ENCODE assay signal across 8 mouse cellular contexts in genomic region chr9:48860526-48860845, GRCm38 (mm10). TPM values are rescaled to one million over a fixed set of nuclear protein-coding genes. Genes with fewer than 3 reads are reported as not detected.
DNase-seq lines count a peak whose midpoint lies in the region; ATAC-seq and TF ChIP-seq lines count a peak whose summit lies in the region.

No protein-coding gene starts in this region.

- peak; percentile 80 to 97 for TF ChIP-seq CTCF in CH12.LX (conservative IDR thresholded peaks at IDR 0.05 in 1 of 2, IDR thresholded peaks at IDR 0.05 in 1 of 2; ENCODE audit: low read depth in 2 of 2, low read length in 2 of 2)
- TF ChIP-seq CTCF in embryonic fibroblast, embryonic 13.5 days (IDR thresholded peaks at IDR 0.05; ENCODE audit: borderline replicate concordance, insufficient read depth, low read length) = peak; percentile 86
- TF ChIP-seq CTCF in liver, embryonic 14.5 days (IDR thresholded peaks at IDR 0.05; ENCODE audit: low read depth) = peak; percentile 92

- H3K36me3 ChIP-seq in CH12.LX (replicated peaks in 1 of 2; ENCODE audit: control insufficient read depth in 1 of 2, insufficient read depth in 1 of 2, low read length in 1 of 2) = no peaks in the 10 kb centered on the region
- no peaks in the 10 kb centered on the region for H3K36me3 ChIP-seq in heart, embryonic 14.5 days (ENCODE audit: control insufficient read depth, insufficient read depth, low read length)
- no peaks in the 10 kb centered on the region for H3K36me3 ChIP-seq in liver, embryonic 14.5 days (replicated peaks; ENCODE audit: control insufficient read depth, insufficient read depth, low read depth)

- TF ChIP-seq POLR2A in CH12.LX (IDR thresholded peaks at IDR 0.05; ENCODE audit: low read depth, low read length) = no peak
- TF ChIP-seq POLR2A in embryonic fibroblast, embryonic 13.5 days (IDR thresholded peaks at IDR 0.05; ENCODE audit: low read depth, low read length) = no peak

- H3K27me3 ChIP-seq in CH12.LX (replicated peaks) = peaks cover 32% of the 10 kb centered on the region
- H3K27me3 ChIP-seq in heart, embryonic 14.5 days (ENCODE audit: control insufficient read depth, insufficient read depth, low read length) = peaks cover 10% of the 10 kb centered on the region
- H3K27me3 ChIP-seq in liver, embryonic 14.5 days (ENCODE audit: control insufficient read depth, insufficient read depth, low read length) = no peaks in the 10 kb centered on the region

- peak; percentile 97 for TF ChIP-seq RAD21 in CH12.LX (IDR thresholded peaks at IDR 0.05; ENCODE audit: low read depth, low read length)

- H3K79me2 ChIP-seq in CH12.LX (replicated peaks; ENCODE audit: control insufficient read depth, extremely low read depth, insufficient read depth, poor library complexity, severe bottlenecking) = no peaks in the 10 kb centered on the region

- dilution Hi-C loops in CH12.LX (cut with MboI; ENCODE audit: extremely low pct_ligation_motif_present, extremely low pct_unique_long_range_greater_than_20kb, low sequenced_read_pairs) = no loop called here

- ATAC-seq in heart, embryonic 14.5 days (ENCODE audit: insufficient number of reproducible peaks, insufficient read depth, low FRiP score, low read depth) = peak; percentile 39; the same call in 1 of the 2 replicates
- ATAC-seq in liver, embryonic 14.5 days (ENCODE audit: insufficient read depth) = no peak

- no peak overlapping the region for H3K27ac ChIP-seq in CH12.LX (ENCODE audit: insufficient read depth, low read depth)
- H3K27ac ChIP-seq in embryonic fibroblast, embryonic 13.5 days (ENCODE audit: insufficient read depth, low read length) = no peak overlapping the region
- no peak overlapping the region for H3K27ac ChIP-seq in heart, embryonic 14.5 days (replicated peaks in 1 of 2; ENCODE audit: control insufficient read depth in 1 of 2, insufficient read depth in 1 of 2, low read depth in 2 of 2, low read length in 2 of 2)
- no peak overlapping the region for H3K27ac ChIP-seq in liver, embryonic 14.5 days

- in situ Hi-C loops in CH12.LX (cut with MboI; ENCODE audit: low pct_ligation_motif_present, low pct_unique_long_range_greater_than_20kb, low sequenced_read_pairs) = loop anchor here (5.0 kb wide), 1 partner anchor 213 kb away; no protein-coding TSS in a partner anchor

- no peak overlapping the region for H3K4me3 ChIP-seq in CH12.LX (replicated peaks in 1 of 3; ENCODE audit: low read depth in 2 of 3, low read length in 2 of 3, poor library complexity in 1 of 3)
- H3K4me3 ChIP-seq in embryonic fibroblast, embryonic 13.5 days (ENCODE audit: insufficient read depth, low read length) = no peak overlapping the region
- no peak overlapping the region for H3K4me3 ChIP-seq in heart, embryonic 14.5 days (ENCODE audit: control insufficient read depth in 1 of 2, insufficient read depth in 1 of 2, low read depth in 1 of 2, low read length in 2 of 2)
- H3K4me3 ChIP-seq in liver, embryonic 14.5 days (ENCODE audit: insufficient read depth in 1 of 2, low read depth in 2 of 2, low read length in 2 of 2) = no peak overlapping the region

- WGBS in heart, embryonic 14.5 days = 5% methylated on average over 6 of the region's 6 CpGs
- WGBS in liver, embryonic 14.5 days (ENCODE audit: insufficient replicate concordance) = 1% methylated on average over 6 of the region's 6 CpGs

- H3K9ac ChIP-seq in CH12.LX (ENCODE audit: insufficient read depth, low read depth) = no peak overlapping the region
- no peak overlapping the region for H3K9ac ChIP-seq in heart, embryonic 14.5 days (ENCODE audit: low read length)
- no peak overlapping the region for H3K9ac ChIP-seq in liver, embryonic 14.5 days (replicated peaks)

- DNase-seq in CH12.LX (ENCODE audit: extremely low read depth) = peak; percentile 79
- peak; percentile 30 to 48 for DNase-seq in adrenal gland, postnatal 4 days (ENCODE audit: low spot score in 2 of 2)
- DNase-seq in kidney, postnatal 25 days = peak; percentile 79 to 85
- DNase-seq in liver, embryonic 14.5 days (ENCODE audit: low read depth in 3 of 3, low spot score in 3 of 3) = peak; percentile 25 to 30 (median 29)
- DNase-seq in ovary, postnatal 14 days (ENCODE audit: low spot score) = peak; percentile 65
- peak; percentile 49 for DNase-seq in thymus, postnatal 36 days

- no peaks in the 10 kb centered on the region for H3K9me3 ChIP-seq in CH12.LX (replicated peaks; ENCODE audit: low read length)
- no peaks in the 10 kb centered on the region for H3K9me3 ChIP-seq in heart, embryonic 14.5 days (ENCODE audit: control insufficient read depth, low read length)
- no peaks in the 10 kb centered on the region for H3K9me3 ChIP-seq in liver, embryonic 14.5 days (ENCODE audit: control insufficient read depth, low read length)

- peaks cover 12 to 42% of the 10 kb centered on the region in 2 experiments for H3K4me1 ChIP-seq in CH12.LX (ENCODE audit: control insufficient read depth in 1 of 2, insufficient read depth in 2 of 2)
- H3K4me1 ChIP-seq in embryonic fibroblast, embryonic 13.5 days (ENCODE audit: control insufficient read depth, insufficient read depth, low read length) = no peaks in the 10 kb centered on the region
- H3K4me1 ChIP-seq in heart, embryonic 14.5 days (ENCODE audit: control insufficient read depth in 2 of 2, insufficient read depth in 2 of 2, low read length in 2 of 2) = no peaks in the 10 kb centered on the region
- H3K4me1 ChIP-seq in liver, embryonic 14.5 days (replicated peaks; ENCODE audit: control insufficient read depth in 2 of 2, insufficient read depth in 2 of 2, low read length in 1 of 2) = no peaks in the 10 kb centered on the region

- TF ChIP-seq EP300 in CH12.LX (IDR thresholded peaks at IDR 0.05; ENCODE audit: low read length) = no peak
- TF ChIP-seq EP300 in liver, embryonic 14.5 days (IDR thresholded peaks at IDR 0.05; ENCODE audit: low read depth) = no peak

- peak overlapping the region; percentile 58; the same call in 1 of the 2 replicates for H3K4me2 ChIP-seq in CH12.LX (ENCODE audit: insufficient read depth, low read depth, poor library complexity, severe bottlenecking)
- H3K4me2 ChIP-seq in heart, embryonic 14.5 days (ENCODE audit: low read length) = no peak overlapping the region
- no peak overlapping the region for H3K4me2 ChIP-seq in liver, embryonic 14.5 days (ENCODE audit: low read depth)

TF ChIP-seq in CH12.LX, 34 proteins besides CTCF, POLR2A, EP300 and RAD21:
- peak; percentile 12; the same call in 1 of the 2 replicates for TF ChIP-seq NELFE (IDR thresholded peaks at IDR 0.05; ENCODE audit: low read depth, low read length)
- TF ChIP-seq ZKSCAN1 (IDR thresholded peaks at IDR 0.05; ENCODE audit: borderline replicate concordance, low read depth, low read length) = no peak
- TF ChIP-seq TCF12 (IDR thresholded peaks at IDR 0.05; ENCODE audit: low read depth, low read length) = peak; percentile 46; the same call in 1 of the 2 replicates
- TF ChIP-seq SMC3 (IDR thresholded peaks at IDR 0.05; ENCODE audit: low read depth, low read length) = peak; percentile 95
- TF ChIP-seq MXI1 (IDR thresholded peaks at IDR 0.05; ENCODE audit: low read depth, low read length) = no peak
- TF ChIP-seq SIN3A (IDR thresholded peaks at IDR 0.05; ENCODE audit: low read length) = 0 out of 2 replicates have a peak, but pooled peaks have one; percentile 23
- peak; percentile 39; the same call in 1 of the 2 replicates for TF ChIP-seq MAX (IDR thresholded peaks at IDR 0.05; ENCODE audit: low read length)
- peak; percentile 65 for TF ChIP-seq MYC (IDR thresholded peaks at IDR 0.05; ENCODE audit: low read depth, low read length)
- no peak for TF ChIP-seq TBP (conservative IDR thresholded peaks at IDR 0.05; ENCODE audit: low read depth, low read length)
- TF ChIP-seq ZC3H11A (IDR thresholded peaks at IDR 0.05; ENCODE audit: low read depth, low read length) = peak; percentile 86

RNA-seq across cellular contexts. Expression of gene Zbtb16, which starts 24.5 kb away (rescaled TPM):
- total RNA-seq in CH12.LX (2012; rRNA removed) = 1.7 and 3.0 TPM in 2 replicates
- total RNA-seq in CH12.LX (2014; rRNA removed) = 0.34 TPM in 2 replicates
- polyA plus RNA-seq in CH12.LX (2012; ENCODE audit: insufficient read length, low read depth) = 0.90 and 1.0 TPM in 2 replicates
- total RNA-seq in adrenal gland, postnatal 4 days (2021) = 10 to 100 TPM; 32.4 to 47.4 TPM
- polyA plus RNA-seq in embryonic fibroblast, embryonic 13.5 days (2011; ENCODE audit: insufficient read length, low read depth, missing spikeins) = not detected in 2 replicates
- 2.1 and 3.3 TPM in 2 replicates for polyA plus RNA-seq in heart, embryonic 14.5 days (2014; fragmentation: Nextera tagmentation; extraction: Ambion mirVana)
- 0.24 and 0.26 TPM in 2 replicates for polyA plus RNA-seq in liver, embryonic 14.5 days (2012; rRNA removed)
- 0.24 and 0.30 TPM in 2 replicates for polyA plus RNA-seq in liver, embryonic 14.5 days (2014; fragmentation: Nextera tagmentation; extraction: Ambion mirVana)

RNA-seq across cellular contexts. Expression of gene Htr3a, which starts 50.4 kb away (rescaled TPM):
- total RNA-seq in CH12.LX (2012; rRNA removed) (not detected in 2 replicates), CH12.LX (2014; rRNA removed) (not detected in 2 replicates)
- polyA plus RNA-seq in CH12.LX (2012; ENCODE audit: insufficient read length, low read depth) = not detected in 2 replicates
- total RNA-seq in adrenal gland, postnatal 4 days (2021) = 1 to 10 TPM; 3.6 to 5.1 TPM
- not detected in 2 replicates for polyA plus RNA-seq in embryonic fibroblast, embryonic 13.5 days (2011; ENCODE audit: insufficient read length, low read depth, missing spikeins)
- polyA plus RNA-seq in heart, embryonic 14.5 days (2014; fragmentation: Nextera tagmentation; extraction: Ambion mirVana) = 0.85 and 2.6 TPM in 2 replicates
- not detected in 2 replicates for polyA plus RNA-seq in liver, embryonic 14.5 days (2012; rRNA removed)
- not detected in 2 replicates for polyA plus RNA-seq in liver, embryonic 14.5 days (2014; fragmentation: Nextera tagmentation; extraction: Ambion mirVana)

Comparison
In these comparisons a context has a peak if more than half of its experiments do, and no peak if none do; other contexts are left out.
1. DNase-seq: peak in every context shown above with its lines; median percentile 82 in kidney, postnatal 25 days; 79 in CH12.LX; 65 in ovary, postnatal 14 days; 49 in thymus, postnatal 36 days; 39 in adrenal gland, postnatal 4 days; 29 in liver, embryonic 14.5 days.